Mouse (Mus musculus) kidney, postnatal 36 days (tissue): ENCODE measurements around the gene Hist1h4b.

Experiments
- DNase-seq, 2 experiments: peaks; one replicate each; pipeline ENCODE4 v3.0.0; 2021 to 2022; ENCODE audit warnings: mixed read lengths in 2 of 2

Hist1h4b gene

GRCm38 (mm10) chr13:23740910-23741309 lies 15.9 kb upstream of the Hist1h4b start:
- no peak for DNase-seq

GRCm38 (mm10) chr13:23742007-23742406 lies 14.8 kb upstream of the Hist1h4b start:
- no peak for DNase-seq

GRCm38 (mm10) chr13:23743215-23743614 lies 13.6 kb upstream of the Hist1h4b start:
- DNase-seq = no peak

- no peak for DNase-seq
These were observed 12.8 kb upstream of the Hist1h4b start for GRCm38 (mm10) chr13:23743963-23744362.

GRCm38 (mm10) chr13:23744421-23745380 lies 12.1 kb upstream of the Hist1h4b start:
- no peak for DNase-seq

- DNase-seq = peak; percentile 87 to 92
These were observed 11.2 kb upstream of the Hist1h4b start, which contains the start of gene Hist1h3c for GRCm38 (mm10) chr13:23745381-23746161. TSS of gene Hist1h3c (minus strand) at chr13:23745602.

- peak; percentile 61 to 88 for DNase-seq
These were observed 10.4 kb upstream of the Hist1h4b start, which contains the start of gene Hist1h2bb for GRCm38 (mm10) chr13:23746201-23747080. TSS of gene Hist1h2bb (plus strand) at chr13:23746734.

GRCm38 (mm10) chr13:23747081-23747891 lies 9.5 kb upstream of the Hist1h4b start:
- no peak for DNase-seq

GRCm38 (mm10) chr13:23747892-23748288 lies 8.9 kb upstream of the Hist1h4b start:
- no peak for DNase-seq

- no peak for DNase-seq
These were observed 7.2 kb upstream of the Hist1h4b start for GRCm38 (mm10) chr13:23749563-23750121.

GRCm38 (mm10) chr13:23750839-23751477 lies 5.9 kb upstream of the Hist1h4b start, which contains the start of gene Hist1h2ab:
TSS of gene Hist1h2ab (plus strand) at chr13:23751126.
- DNase-seq = peak in 1 of 2 experiments; percentile 44

- no peak for DNase-seq
These were observed 5.3 kb upstream of the Hist1h4b start for GRCm38 (mm10) chr13:23751478-23751956.

GRCm38 (mm10) chr13:23752067-23752741 lies 4.6 kb upstream of the Hist1h4b start, which contains the start of gene Hist1h3b:
TSS of gene Hist1h3b (plus strand) at chr13:23752267.
- peak; percentile 88 to 94 for DNase-seq

- no peak for DNase-seq
These were observed 4.1 kb upstream of the Hist1h4b start for GRCm38 (mm10) chr13:23752742-23753172.

- no peak for DNase-seq
These were observed 3.3 kb upstream of the Hist1h4b start for GRCm38 (mm10) chr13:23753314-23754078.

- DNase-seq = no peak
These were observed 1.8 kb upstream of the Hist1h4b start for GRCm38 (mm10) chr13:23755000-23755399.

GRCm38 (mm10) chr13:23757211-23757773 lies 479 bp downstream of the Hist1h4b start:
- DNase-seq = peak in 1 of 2 experiments; percentile 30

GRCm38 (mm10) chr13:23757921-23758320 lies 1.1 kb downstream of the Hist1h4b start:
- DNase-seq = no peak
